20 mouse cellular contexts compared by ENCODE assay signal in the genomic region with DNA sequence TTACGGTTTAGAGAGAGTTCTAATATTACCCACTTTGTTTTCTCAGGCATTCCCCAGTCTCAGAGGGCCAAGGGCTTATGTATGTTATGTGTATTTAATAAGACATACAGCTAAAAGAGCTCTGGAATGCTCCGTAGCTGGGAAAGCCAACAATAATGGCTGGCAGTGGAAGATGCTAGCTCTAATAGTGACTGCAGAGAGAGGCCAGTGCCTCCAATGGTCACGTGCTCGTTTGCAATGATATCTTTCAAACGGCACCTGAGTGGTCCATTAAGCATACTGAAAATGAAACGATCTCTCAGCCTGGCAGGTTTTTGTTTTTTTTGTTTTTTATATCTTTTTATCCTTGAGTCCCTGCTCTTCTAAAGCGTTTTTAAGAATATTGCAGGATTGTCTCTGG.
DNase-seq lines count a peak whose midpoint lies in the region; ATAC-seq lines count a peak whose summit lies in the region.
"Had no signal": no experiment of that assay in that cellular context is flagged by ENCODE, and none has a peak within 500 bp of the region (broad histone marks: within the 10 kb centered on the region; RNA-seq: fewer than 3 reads in every experiment).

No protein-coding gene starts in this region.

- no peak overlapping the region for H3K4me3 ChIP-seq in forebrain, embryonic 12.5 days (replicated peaks)
- no peak overlapping the region for H3K4me3 ChIP-seq in forebrain, embryonic 10.5 days
- H3K4me3 ChIP-seq in hindbrain, embryonic 10.5 days, result no peak overlapping the region
- no peak overlapping the region for H3K4me3 ChIP-seq in midbrain, embryonic 11.5 days (ENCODE audit: low read depth, low read length)
- no peak overlapping the region for H3K4me3 ChIP-seq in neural tube, embryonic 15.5 days (replicated peaks)
- H3K4me3 ChIP-seq: liver, embryonic 13.5 days; megakaryocyte, embryonic 14.5 days had no signal

- ATAC-seq in forebrain, embryonic 12.5 days (ENCODE audit: low FRiP score), result peak; percentile 53; the same call in 1 of the 2 replicates
- no peak for ATAC-seq in midbrain, embryonic 11.5 days (ENCODE audit: low FRiP score)
- peak; percentile 79 for ATAC-seq in neural tube, embryonic 15.5 days (ENCODE audit: low FRiP score)
- ATAC-seq: activated CD4-positive, CD25-positive, alpha-beta regulatory T cell, adult 4 months had no signal

- DNase-seq in forebrain, embryonic 10.5 days (ENCODE audit: extremely low spot score, low spot score), result no peak
- peak; percentile 5 for DNase-seq in hindbrain, embryonic 10.5 days (ENCODE audit: low spot score)
- no peak for DNase-seq in midbrain, embryonic 11.5 days (ENCODE audit: low spot score, missing footprints)
- no peak for DNase-seq in heart, postnatal 10 days
- no peak for DNase-seq in right cerebral cortex, postnatal 4 days
- DNase-seq in adrenal gland, adult 2 months, result no peak
- DNase-seq: cerebellum, adult 11 months; cerebellum, postnatal 25 days; kidney, adult 2 months; layer of hippocampus, postnatal 36 days; left cerebral cortex, postnatal 4 days; liver, embryonic 13.5 days; lung, postnatal 10 days; right cerebral cortex, adult 18-20 months; thymus, postnatal 14 days had no signal

- H3K27me3 ChIP-seq in forebrain, embryonic 12.5 days, result no peaks in the 10 kb centered on the region
- H3K27me3 ChIP-seq in forebrain, embryonic 10.5 days (ENCODE audit: poor library complexity, severe bottlenecking), result no peaks in the 10 kb centered on the region
- no peaks in the 10 kb centered on the region for H3K27me3 ChIP-seq in hindbrain, embryonic 10.5 days (ENCODE audit: insufficient read depth, poor library complexity, severe bottlenecking)
- H3K27me3 ChIP-seq in midbrain, embryonic 11.5 days (ENCODE audit: control insufficient read depth, insufficient read depth, low read length), result no peaks in the 10 kb centered on the region
- H3K27me3 ChIP-seq in neural tube, embryonic 15.5 days (replicated peaks), result no peaks in the 10 kb centered on the region
- H3K27me3 ChIP-seq: liver, embryonic 13.5 days; megakaryocyte, embryonic 14.5 days had no signal

- H3K4me2 ChIP-seq in forebrain, embryonic 12.5 days, result no peak overlapping the region
- no peak overlapping the region for H3K4me2 ChIP-seq in midbrain, embryonic 11.5 days
- H3K4me2 ChIP-seq in neural tube, embryonic 15.5 days, result peak overlapping the region; percentile 11; the same call in 1 of the 2 replicates
- H3K4me2 ChIP-seq: liver, embryonic 13.5 days had no signal

- 49% methylated on average over 7 of the region's 7 CpGs for WGBS in forebrain, embryonic 12.5 days
- WGBS in forebrain, embryonic 10.5 days, result 73% methylated on average over 7 of the region's 7 CpGs
- 63% methylated on average over 7 of the region's 7 CpGs for WGBS in hindbrain, embryonic 10.5 days
- 67% methylated on average over 7 of the region's 7 CpGs for WGBS in midbrain, embryonic 11.5 days
- whole genome bisulfite sequencing in neural tube, embryonic 15.5 days, result 33% methylated on average over 7 of the region's 7 CpGs

- 0 out of 2 replicates have a peak overlapping the region, but pooled peaks have one; percentile 25 for H3K27ac ChIP-seq in forebrain, embryonic 12.5 days
- H3K27ac ChIP-seq in forebrain, embryonic 10.5 days, result no peak overlapping the region
- H3K27ac ChIP-seq in hindbrain, embryonic 10.5 days, result peak overlapping the region; percentile 70
- peak overlapping the region; percentile 2; the same call in 1 of the 2 replicates for H3K27ac ChIP-seq in midbrain, embryonic 11.5 days (ENCODE audit: low read depth, low read length)
- H3K27ac ChIP-seq in neural tube, embryonic 15.5 days (replicated peaks), result peak overlapping the region; percentile 71
- H3K27ac ChIP-seq: liver, embryonic 13.5 days; stomach, postnatal 0 days had no signal

- H3K9ac ChIP-seq in forebrain, embryonic 12.5 days, result no peak overlapping the region
- no peak overlapping the region for H3K9ac ChIP-seq in midbrain, embryonic 11.5 days (ENCODE audit: low read length)
- H3K9ac ChIP-seq in neural tube, embryonic 15.5 days (replicated peaks), result no peak overlapping the region
- H3K9ac ChIP-seq: liver, embryonic 13.5 days had no signal

- intact Hi-C loops in heart, postnatal 10 days (cut with DNase I), result no loop called here

- H3K4me1 ChIP-seq in forebrain, embryonic 12.5 days, result peaks cover 19% of the 10 kb centered on the region
- H3K4me1 ChIP-seq in forebrain, embryonic 10.5 days, result peaks cover 16% of the 10 kb centered on the region
- H3K4me1 ChIP-seq in hindbrain, embryonic 10.5 days (replicated peaks), result peaks cover 24% of the 10 kb centered on the region
- peaks cover 4% of the 10 kb centered on the region for H3K4me1 ChIP-seq in midbrain, embryonic 11.5 days (ENCODE audit: control insufficient read depth, insufficient read depth, low read length)
- H3K4me1 ChIP-seq in neural tube, embryonic 15.5 days, result peaks cover 17% of the 10 kb centered on the region
- H3K4me1 ChIP-seq: liver, embryonic 13.5 days; megakaryocyte, embryonic 14.5 days had no signal

- H3K36me3 ChIP-seq in forebrain, embryonic 12.5 days (replicated peaks), result no peaks in the 10 kb centered on the region
- H3K36me3 ChIP-seq in forebrain, embryonic 10.5 days (replicated peaks), result no peaks in the 10 kb centered on the region
- no peaks in the 10 kb centered on the region for H3K36me3 ChIP-seq in hindbrain, embryonic 10.5 days
- no peaks in the 10 kb centered on the region for H3K36me3 ChIP-seq in midbrain, embryonic 11.5 days (ENCODE audit: control insufficient read depth, insufficient read depth, low read length)
- no peaks in the 10 kb centered on the region for H3K36me3 ChIP-seq in neural tube, embryonic 15.5 days
- H3K36me3 ChIP-seq: liver, embryonic 13.5 days had no signal

- no peaks in the 10 kb centered on the region for H3K9me3 ChIP-seq in forebrain, embryonic 12.5 days
- no peaks in the 10 kb centered on the region for H3K9me3 ChIP-seq in forebrain, embryonic 10.5 days
- H3K9me3 ChIP-seq in hindbrain, embryonic 10.5 days, result no peaks in the 10 kb centered on the region
- H3K9me3 ChIP-seq in midbrain, embryonic 11.5 days (ENCODE audit: control insufficient read depth, low read length), result no peaks in the 10 kb centered on the region
- no peaks in the 10 kb centered on the region for H3K9me3 ChIP-seq in neural tube, embryonic 15.5 days (replicated peaks)
- H3K9me3 ChIP-seq: liver, embryonic 13.5 days; megakaryocyte, embryonic 14.5 days had no signal
